Mouse (Mus musculus) myocyte (in vitro differentiated cells): ENCODE results near the gene Setd4. TPM values are rescaled to one million over a fixed set of nuclear protein-coding genes. Genes with fewer than 3 reads are reported as not detected.

ENCODE experiments used
- H3K27me3 ChIP-seq: one replicate; pipeline ENCODE4 v1.6.1; 2011; ENCODE audit not compliant: control insufficient read depth, insufficient read depth, insufficient read length
- H3K36me3 ChIP-seq: one replicate; pipeline ENCODE4 v1.6.1; 2011; ENCODE audit not compliant: control insufficient read depth, insufficient read depth
- H3K4me2 ChIP-seq: one replicate; pipeline ENCODE4 v1.6.1; 2011; ENCODE audit warnings: low read depth, control low read depth
- H3K4me3 ChIP-seq: one replicate; pipeline ENCODE4 v1.5.1; 2011; ENCODE audit warnings: mild to moderate bottlenecking, control low read depth, moderate library complexity
- H3K79me2 ChIP-seq: one replicate; pipeline ENCODE4 v1.6.1; 2011; ENCODE audit not compliant: control insufficient read depth, insufficient read depth
- H3ac ChIP-seq: one replicate; pipeline ENCODE4 v1.6.1; 2011; ENCODE audit not compliant: control insufficient read depth, insufficient read length
- CEBPB ChIP-seq: IDR thresholded peaks from 2 replicates; pipeline ENCODE4 v1.6.1; 2011; ENCODE audit warnings: mild to moderate bottlenecking, moderate library complexity; ENCODE audit not compliant: poor library complexity, insufficient read depth, severe bottlenecking
- E2F4 ChIP-seq: IDR thresholded peaks from one replicate; pipeline ENCODE4 v1.6.1; 2011; ENCODE audit warnings: mild to moderate bottlenecking, control low read depth, moderate library complexity; ENCODE audit not compliant: insufficient read depth
- MAX ChIP-seq: IDR thresholded peaks from one replicate; pipeline ENCODE4 v1.6.1; 2011; ENCODE audit warnings: low read depth, mild to moderate bottlenecking, control low read depth
- MYOD1 ChIP-seq, 3 experiments: IDR thresholded peaks; one replicate each; pipeline ENCODE4 v1.6.1; 2011; ENCODE audit warnings: control low read depth in 2 of 3, low read depth in 2 of 3, mild to moderate bottlenecking in 2 of 3, moderate library complexity in 1 of 3; ENCODE audit not compliant: insufficient read length in 2 of 3, control insufficient read depth in 1 of 3
- MYOG ChIP-seq, 3 experiments: IDR thresholded peaks; one replicate each; pipeline ENCODE4 v1.6.1; 2011; ENCODE audit warnings: control low read depth in 2 of 3, low read depth in 2 of 3, mild to moderate bottlenecking in 2 of 3; ENCODE audit not compliant: insufficient read length in 2 of 3, control insufficient read depth in 1 of 3, insufficient read depth in 1 of 3
- POLR2A ChIP-seq: IDR thresholded peaks from one replicate; pipeline ENCODE4 v1.6.1; 2011; ENCODE audit warnings: low read depth, mild to moderate bottlenecking, control low read depth, moderate library complexity; ENCODE audit not compliant: insufficient read length
- POLR2AphosphoS2 ChIP-seq: IDR thresholded peaks from one replicate; pipeline ENCODE4 v1.6.1; 2011; ENCODE audit warnings: low read depth, control low read depth; ENCODE audit not compliant: insufficient read length
- REST ChIP-seq: IDR thresholded peaks from one replicate; pipeline ENCODE4 v1.6.1; 2011; ENCODE audit warnings: mild to moderate bottlenecking, control low read depth, moderate library complexity; ENCODE audit not compliant: insufficient read depth, insufficient read length
- SRF ChIP-seq: IDR thresholded peaks from one replicate; pipeline ENCODE4 v1.6.1; 2011; ENCODE audit warnings: low read depth; ENCODE audit not compliant: control insufficient read depth, insufficient read length
- TCF12 ChIP-seq: IDR thresholded peaks from one replicate; pipeline ENCODE4 v1.6.1; 2011; ENCODE audit warnings: mild to moderate bottlenecking, control low read depth; ENCODE audit not compliant: poor library complexity, insufficient read depth, severe bottlenecking
- TCF3 ChIP-seq: IDR thresholded peaks from one replicate; pipeline ENCODE4 v1.6.1; 2011; ENCODE audit warnings: low read depth, control low read depth; ENCODE audit not compliant: insufficient read length
- USF1 ChIP-seq: IDR thresholded peaks from one replicate; pipeline ENCODE4 v1.6.1; 2011; ENCODE audit warnings: low read depth, mild to moderate bottlenecking, control low read depth, moderate library complexity
- polyA plus RNA-seq: library from polyadenylated mRNA; unstranded; fragments of >200 nt; fragmentation: generic; extraction: Trizol; gene quantifications from one replicate; pipeline ENCODE4 v1.2.1, GENCODE M21; 2012; ENCODE audit warnings: missing spikeins

Setd4 gene
- polyA plus RNA-seq, 1 experiment: 3.6 TPM

GRCm38 (mm10) chr16:93590915-93591314 is 12.9 kb downstream of the Setd4 start:
- Histone ChIP-seq H3ac (no peak overlapping the region), H3K4me3 (no peak overlapping the region), H3K36me3 (peaks cover 4% of the 10 kb centered on the region), H3K27me3 (no peaks in the 10 kb centered on the region), H3K79me2 (no peaks in the 10 kb centered on the region), H3K4me2 (no peak overlapping the region)
- TF ChIP-seq MYOG (IDR thresholded peaks at IDR 0.05; ENCODE audit: control insufficient read depth in 1 of 3, insufficient read depth in 1 of 3, insufficient read length in 2 of 3, low read depth in 2 of 3) (no peak), MAX (no peak), TCF3 (no peak), POLR2A (no peak), REST (no peak), CEBPB (no peak), TCF12 (no peak), USF1 (no peak)

DNA sequence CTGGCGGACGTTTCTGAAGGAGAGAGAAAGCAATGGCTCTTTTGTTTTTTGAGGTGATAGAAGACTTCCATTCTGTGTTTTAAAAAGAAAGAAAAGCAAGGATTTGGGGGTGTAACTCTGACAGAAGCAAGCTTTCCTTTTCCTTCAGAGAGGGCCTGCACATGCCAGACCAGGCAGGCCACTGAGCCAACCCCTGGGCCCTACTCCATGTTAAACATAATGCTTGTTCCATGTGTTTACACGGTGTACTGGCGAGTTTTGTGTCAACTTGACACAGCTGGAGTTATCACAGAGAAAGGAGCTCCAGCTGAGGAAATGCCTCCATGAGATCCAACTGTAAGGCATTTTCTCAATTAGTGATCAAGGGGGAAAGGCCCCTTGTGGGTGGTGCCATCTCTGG is 15.6 kb downstream of the Setd4 start:
- TF ChIP-seq USF1: no peak
- no peak for TF ChIP-seq MYOD1 (IDR thresholded peaks at IDR 0.05; ENCODE audit: control insufficient read depth in 1 of 3, insufficient read length in 2 of 3, low read depth in 2 of 3)
- TF ChIP-seq POLR2A: no peak
- TF ChIP-seq SRF: no peak
- no peak for TF ChIP-seq MYOG (IDR thresholded peaks at IDR 0.05; ENCODE audit: control insufficient read depth in 1 of 3, insufficient read depth in 1 of 3, insufficient read length in 2 of 3, low read depth in 2 of 3)
- no peak for TF ChIP-seq E2F4
- no peak for TF ChIP-seq POLR2AphosphoS2
- no peak for TF ChIP-seq CEBPB
- no peak for TF ChIP-seq TCF12
- no peak for TF ChIP-seq TCF3
- TF ChIP-seq REST: no peak
- no peak for TF ChIP-seq MAX
- Histone ChIP-seq H3K27me3 (no peaks in the 10 kb centered on the region), H3K4me3 (no peak overlapping the region), H3K4me2 (no peak overlapping the region), H3ac (no peak overlapping the region), H3K36me3 (peaks cover 4% of the 10 kb centered on the region), H3K79me2 (no peaks in the 10 kb centered on the region)

GRCm38 (mm10) chr16:93586382-93586781 is 17.5 kb downstream of the Setd4 start:
- H3K4me2 ChIP-seq: no peak overlapping the region
- no peaks in the 10 kb centered on the region for H3K79me2 ChIP-seq
- no peak overlapping the region for H3K4me3 ChIP-seq
- no peaks in the 10 kb centered on the region for H3K36me3 ChIP-seq
- no peak for TF ChIP-seq TCF12
- TF ChIP-seq REST: no peak
- TF ChIP-seq CEBPB: no peak
- TF ChIP-seq USF1: no peak
- TF ChIP-seq TCF3: no peak
- TF ChIP-seq MYOG (IDR thresholded peaks at IDR 0.05; ENCODE audit: control insufficient read depth in 1 of 3, insufficient read depth in 1 of 3, insufficient read length in 2 of 3, low read depth in 2 of 3): no peak
- no peak for TF ChIP-seq MYOD1 (IDR thresholded peaks at IDR 0.05; ENCODE audit: control insufficient read depth in 1 of 3, insufficient read length in 2 of 3, low read depth in 2 of 3)
- no peak for TF ChIP-seq SRF
- no peak for TF ChIP-seq POLR2A
- no peak for TF ChIP-seq MAX
- H3ac ChIP-seq: no peak overlapping the region
- H3K27me3 ChIP-seq: no peaks in the 10 kb centered on the region

DNA sequence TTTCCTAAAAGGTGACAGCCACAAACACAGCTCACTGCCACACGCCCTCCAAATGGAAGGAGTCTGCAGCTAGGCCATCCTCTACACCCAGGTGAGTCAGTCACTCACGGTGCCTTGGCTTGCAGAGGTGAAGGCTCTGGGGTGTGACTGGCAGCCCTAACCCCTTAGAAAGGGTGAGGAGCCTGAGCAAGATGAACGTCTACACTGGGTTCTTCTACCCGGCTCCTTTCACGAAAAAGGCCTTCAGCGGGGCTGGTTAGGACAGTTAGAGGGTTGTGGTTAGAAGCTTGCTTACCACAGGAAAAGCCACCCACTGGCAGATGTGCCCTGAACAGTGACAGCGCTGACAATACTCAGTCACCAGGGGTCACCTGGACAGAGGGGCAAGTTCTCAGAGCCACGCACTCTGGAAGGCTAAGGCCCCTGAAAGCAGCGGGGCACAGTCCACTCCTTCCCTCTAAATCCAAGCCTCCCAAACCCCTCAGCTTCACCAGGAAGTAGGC is 18.1 kb downstream of the Setd4 start:
- Histone ChIP-seq H3K4me3 (no peak overlapping the region), H3K36me3 (no peaks in the 10 kb centered on the region), H3K4me2 (no peak overlapping the region), H3ac (no peak overlapping the region), H3K27me3 (no peaks in the 10 kb centered on the region), H3K79me2 (no peaks in the 10 kb centered on the region)
- TF ChIP-seq TCF12 (no peak), SRF (no peak), CEBPB (no peak)

DNA sequence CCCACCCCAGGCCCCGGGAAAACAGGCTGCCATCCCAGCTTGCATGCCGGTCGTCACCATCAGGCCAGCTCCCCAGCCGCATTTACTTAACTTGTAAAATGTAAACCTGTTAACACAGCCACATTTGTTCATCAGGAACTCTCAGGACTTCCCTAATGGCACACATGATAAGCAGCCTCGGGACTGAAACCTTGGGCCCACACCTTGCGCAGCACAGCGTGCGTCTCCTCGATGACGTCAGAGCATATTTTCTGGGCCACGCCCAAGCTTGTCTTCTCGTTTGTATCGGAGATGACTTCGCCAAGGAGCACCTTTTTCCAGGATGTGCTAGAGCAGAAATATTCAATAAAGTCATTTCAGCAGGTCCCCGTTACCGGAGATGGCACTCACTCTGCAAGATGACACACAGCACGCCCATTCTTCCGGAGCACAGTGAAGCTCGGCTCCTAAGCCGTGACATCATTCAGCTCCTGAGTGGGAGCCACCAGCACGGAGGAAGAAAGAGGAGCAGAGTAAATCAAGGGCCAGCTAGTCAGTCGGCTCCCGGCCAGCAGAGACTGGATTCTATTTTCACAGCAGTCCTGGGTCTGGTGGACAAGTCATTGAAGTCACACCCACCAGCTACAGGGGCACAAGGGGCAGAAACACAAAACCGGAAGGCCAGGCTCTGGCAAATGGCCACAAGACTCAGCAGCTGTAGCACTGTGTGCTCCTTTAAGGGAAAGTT is 18.7 kb downstream of the Setd4 start:
- Histone ChIP-seq H3K79me2 (no peaks in the 10 kb centered on the region), H3K4me2 (no peak overlapping the region), H3K27me3 (no peaks in the 10 kb centered on the region), H3K36me3 (no peaks in the 10 kb centered on the region), H3ac (no peak overlapping the region), H3K4me3 (no peak overlapping the region)
- no peak for TF ChIP-seq CEBPB
- no peak for TF ChIP-seq MAX
- peak in 1 of 3 experiments; percentile 52 for TF ChIP-seq MYOD1 (IDR thresholded peaks at IDR 0.05; ENCODE audit: control insufficient read depth in 1 of 3, insufficient read length in 2 of 3, low read depth in 2 of 3)
- no peak for TF ChIP-seq REST
- TF ChIP-seq POLR2AphosphoS2: no peak
- TF ChIP-seq TCF3: no peak
- no peak for TF ChIP-seq POLR2A
- no peak for TF ChIP-seq E2F4
- TF ChIP-seq MYOG (IDR thresholded peaks at IDR 0.05; ENCODE audit: control insufficient read depth in 1 of 3, insufficient read depth in 1 of 3, insufficient read length in 2 of 3, low read depth in 2 of 3): peak in 1 of 3 experiments; percentile 21
